Mouse (Mus musculus): Measurements from ENCODE around the gene Klrb1f.

DNA sequence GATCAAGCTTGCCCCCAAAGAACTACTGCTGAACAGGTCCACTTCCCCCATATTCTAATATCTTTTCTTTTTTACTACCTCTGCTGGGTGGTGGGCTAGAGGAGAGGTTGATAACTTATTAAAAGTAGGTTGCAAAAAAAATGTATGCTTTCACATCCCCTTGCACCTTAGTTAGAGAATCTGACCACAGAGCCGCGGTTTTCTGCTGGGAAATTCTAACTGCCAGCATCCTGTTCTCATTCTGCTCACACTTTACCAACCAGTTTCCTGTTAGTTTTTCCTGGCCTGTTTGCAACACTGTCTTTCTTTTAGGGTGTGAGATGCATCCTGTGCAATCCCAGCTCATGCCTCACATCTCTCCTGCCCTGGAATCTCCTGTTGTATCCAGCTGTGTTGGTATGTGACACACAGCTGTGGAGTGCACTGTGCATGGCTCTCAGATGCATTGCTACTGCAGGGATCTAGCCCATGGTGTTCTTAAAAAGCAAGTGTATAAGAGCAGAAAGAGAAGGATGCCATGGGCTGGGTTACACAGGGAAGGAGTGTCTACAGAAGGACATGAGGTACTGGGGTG is 8.7 kb upstream of the Klrb1f start:
- TF ChIP-seq CTCF (IDR thresholded peaks at IDR 0.05; ENCODE audit: borderline replicate concordance, control insufficient read depth, extremely low read depth, insufficient read depth, low read length, poor library complexity) (no peak), POLR2A (IDR thresholded peaks at IDR 0.05; ENCODE audit: control insufficient read depth, extremely low read depth, insufficient read depth, low read length, poor library complexity) (no peak)
